Mouse (Mus musculus) adrenal gland, adult 10 weeks (tissue): ENCODE measurements around the gene Cdh23. TPM values are rescaled to one million over a fixed set of nuclear protein-coding genes. Genes with fewer than 3 reads are reported as not detected.

Source experiments
- polyA plus RNA-seq: library from polyadenylated mRNA; stranded (reverse); fragments of 350-450 nt; fragmentation: Illumina TruSeq; extraction: RNeasy Lipid Tissue Mini Kit (QIAGEN cat#74804); gene quantifications from one replicate; pipeline ENCODE4 v1.2.3, GENCODE M21; 2014; ENCODE audit warnings: low read depth, low replicate concordance

The Cdh23 gene
- polyA plus RNA-seq: not detected

DNA sequence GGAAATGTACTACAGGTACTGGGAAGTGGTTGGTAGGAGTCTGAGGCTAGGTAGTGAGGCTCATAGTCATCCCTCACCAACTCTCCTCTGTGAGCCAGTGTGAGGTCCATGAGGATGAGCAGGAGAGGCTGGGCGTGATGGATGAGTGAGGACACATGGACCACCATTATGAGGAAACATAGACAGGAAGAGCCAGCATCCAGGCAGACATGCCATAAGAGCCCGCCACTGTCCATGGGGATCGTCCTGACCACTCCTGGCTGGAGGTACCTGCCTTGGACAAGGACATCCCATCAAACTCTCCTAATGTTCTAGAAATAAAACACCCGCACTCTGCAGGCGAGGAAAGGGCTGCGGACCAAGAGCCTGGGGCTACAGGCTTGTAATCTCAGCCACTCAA, at the start of gene Cdh23:
Gene Cdh23 (minus strand): TSS at position 101 of the 400 bp plus-strand sequence.

DNA sequence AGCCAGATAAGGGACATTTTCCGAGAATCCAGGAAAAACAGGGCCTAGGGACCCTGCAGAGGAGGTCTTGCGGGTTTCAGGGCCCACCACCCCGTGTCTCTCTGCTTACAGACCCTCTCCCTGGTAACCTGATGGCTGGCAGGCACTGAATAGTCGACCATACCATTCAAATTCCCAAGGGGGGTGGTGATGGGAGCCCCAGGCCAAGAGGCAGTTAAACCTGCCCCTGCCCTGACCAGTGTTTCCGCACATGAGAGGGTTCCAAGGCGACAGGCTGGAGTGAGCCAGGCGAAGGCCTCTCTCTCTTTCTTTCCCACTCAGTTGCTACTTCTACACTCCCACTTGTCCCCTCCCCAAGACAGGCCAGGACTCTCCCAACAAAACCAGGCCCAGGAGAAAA, 296.8 kb downstream of the Cdh23 start, which contains the start of gene Gm17455:
Gene Gm17455 (plus strand): TSS at position 278 of the 400 bp plus-strand sequence.

DNA sequence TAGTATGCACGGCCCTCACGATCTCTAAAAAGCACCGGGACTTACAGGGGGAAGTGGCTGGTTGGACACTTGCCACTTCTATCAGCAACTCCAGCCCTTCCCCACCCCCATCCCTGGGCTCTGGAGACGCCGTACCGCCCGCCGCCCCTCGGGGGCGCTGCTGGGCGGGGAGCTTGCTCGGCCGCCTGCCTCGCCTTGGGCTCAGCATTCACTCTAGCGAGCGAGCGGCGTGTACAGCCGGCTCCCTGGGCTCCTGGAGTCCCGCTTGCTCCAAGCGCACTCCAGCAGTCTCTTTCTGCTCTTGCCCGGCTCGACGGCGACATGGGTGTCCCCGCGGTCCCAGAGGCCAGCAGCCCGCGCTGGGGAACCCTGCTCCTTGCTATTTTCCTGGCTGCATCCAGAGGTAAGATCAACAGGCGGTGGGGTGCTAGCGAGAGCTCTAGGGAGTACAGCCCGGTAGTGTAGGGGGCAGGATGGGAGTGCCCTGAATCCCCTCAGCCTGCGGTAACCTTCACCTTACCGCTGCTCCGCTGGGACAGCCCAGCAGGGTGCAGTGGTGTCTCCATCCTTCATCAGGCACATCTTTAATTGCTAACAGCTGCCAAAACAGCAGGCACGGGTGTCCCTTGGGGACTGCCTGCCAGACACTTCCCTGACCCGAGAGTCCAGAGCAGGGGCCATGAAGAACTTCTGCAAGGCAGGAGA, 349.4 kb downstream of the Cdh23 start, which contains the start of gene Vsir:
Gene Vsir (plus strand): TSS at position 151 of the 705 bp plus-strand sequence.

GRCm38 (mm10) chr10:60277207-60278005, 418.9 kb downstream of the Cdh23 start, which contains the start of gene Psap:
TSS of gene Psap (plus strand) at chr10:60277627.

Other genes starting within 250 kb of the Cdh23 start
- 58.4 TPM for gene Slc29a3, start 56.3 kb upstream of the Cdh23 start, polyA plus RNA-seq
- gene Unc5b, start 135.1 kb upstream of the Cdh23 start, polyA plus RNA-seq: 0.70 TPM